Mouse (Mus musculus): ENCODE results near the gene Smad3. TPM values are rescaled to one million over a fixed set of nuclear protein-coding genes. Genes with fewer than 3 reads are reported as not detected.

The Smad3 gene
- polyA plus RNA-seq (2021; fragmentation: Nextera tagmentation), result 8.0 and 10.0 TPM in 2 replicates
- long read RNA-seq, experiment 1, full-length matches to known transcripts, result 8 of 24 reads
- long read RNA-seq, experiment 1, partial matches to known transcripts, result 0 of 24 reads
- long read RNA-seq, experiment 1, other reads (novel, unspliced or antisense), result 16 of 24 reads
- long read RNA-seq, experiment 2, full-length matches to known transcripts, result 1 of 25 reads
- long read RNA-seq, experiment 2, partial matches to known transcripts, result 0 of 25 reads
- long read RNA-seq, experiment 2, other reads (novel, unspliced or antisense), result 24 of 25 reads

GRCm38 (mm10) chr9:63757865-63758440 lies at the start of gene Smad3:
Gene Smad3 (minus strand): TSS chr9:63757994.

GRCm38 (mm10) chr9:63602043-63602939 lies 155.5 kb downstream of the Smad3 start, which contains the start of the genes Iqch and Aagab:
Gene Iqch (minus strand): TSS chr9:63602493.
Gene Aagab (plus strand): TSS chr9:63602660.

Other genes with a start within 250 kb of the Smad3 start
- gene Iqch, start 155.5 kb downstream of the Smad3 start, polyA plus RNA-seq (2021; fragmentation: Nextera tagmentation), result 0.07 TPM in 1 of 2 replicates, not detected in the other
- 22.0 and 32.9 TPM in 2 replicates for gene Aagab, start 155.3 kb downstream of the Smad3 start, polyA plus RNA-seq (2021; fragmentation: Nextera tagmentation)